Mouse (Mus musculus) MEL-GATA-1-ER (cell line): ENCODE data around the gene Ube4a.

Experiments
- DNase-seq: peaks from one replicate; pipeline ENCODE4 v3.0.0-alpha.2; 2012; ENCODE audit warnings: low read depth; ENCODE audit errors: extremely low read depth

Gene Ube4a

GRCm38 (mm10) chr9:44981676-44982075 lies 16.3 kb upstream of the Ube4a start, which contains the start of gene Cd3d:
TSS of gene Cd3d (plus strand) at chr9:44981786.
- DNase-seq, result no peak

DNA sequence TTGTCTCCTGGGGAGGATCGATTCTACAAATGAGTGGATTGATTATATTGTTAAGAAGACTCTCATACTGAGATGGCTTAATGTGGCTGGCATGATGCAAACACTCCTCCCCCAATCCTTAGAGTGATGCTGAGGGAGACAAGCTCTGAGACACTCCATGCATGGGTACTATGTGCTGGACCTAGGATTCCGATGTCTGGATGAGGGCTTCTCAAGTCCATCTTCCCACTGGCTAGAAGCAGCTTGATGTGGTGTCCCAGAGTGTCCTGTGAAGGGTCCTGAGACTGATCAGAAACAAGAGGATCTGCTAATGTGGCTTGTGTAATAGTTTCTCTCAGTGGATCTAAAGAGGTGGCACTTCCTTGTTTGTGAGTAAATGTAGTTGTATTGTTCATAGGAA lies 15.7 kb upstream of the Ube4a start:
- DNase-seq, result no peak

- DNase-seq, result no peak
Measured at GRCm38 (mm10) chr9:44980242-44980641, 14.8 kb upstream of the Ube4a start, which contains the start of gene Cd3g. TSS of gene Cd3g (minus strand) at chr9:44980431.

- no peak for DNase-seq
Measured at GRCm38 (mm10) chr9:44979806-44980205, 14.4 kb upstream of the Ube4a start.

GRCm38 (mm10) chr9:44977813-44978212 lies 12.4 kb upstream of the Ube4a start:
- no peak for DNase-seq

DNA sequence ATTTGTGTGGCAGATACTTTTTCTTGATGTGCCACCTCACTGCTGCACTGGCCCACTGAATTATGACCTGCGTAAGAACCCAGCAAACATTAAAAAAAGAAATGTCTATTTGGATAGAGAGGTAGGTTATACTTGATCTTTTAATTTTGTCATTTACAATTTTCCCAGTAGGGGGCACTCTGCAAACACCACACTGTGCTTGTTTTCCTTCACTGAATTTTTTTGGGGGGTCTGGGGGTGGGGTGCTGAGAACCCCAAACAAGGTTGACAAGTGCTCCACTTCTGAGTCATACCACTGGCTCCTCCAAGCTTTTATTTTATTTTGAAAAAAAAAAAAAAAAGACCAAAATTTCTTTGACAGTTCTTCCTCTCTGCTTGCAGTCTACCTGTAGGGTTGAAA lies 4.0 kb upstream of the Ube4a start:
- DNase-seq, result no peak

DNA sequence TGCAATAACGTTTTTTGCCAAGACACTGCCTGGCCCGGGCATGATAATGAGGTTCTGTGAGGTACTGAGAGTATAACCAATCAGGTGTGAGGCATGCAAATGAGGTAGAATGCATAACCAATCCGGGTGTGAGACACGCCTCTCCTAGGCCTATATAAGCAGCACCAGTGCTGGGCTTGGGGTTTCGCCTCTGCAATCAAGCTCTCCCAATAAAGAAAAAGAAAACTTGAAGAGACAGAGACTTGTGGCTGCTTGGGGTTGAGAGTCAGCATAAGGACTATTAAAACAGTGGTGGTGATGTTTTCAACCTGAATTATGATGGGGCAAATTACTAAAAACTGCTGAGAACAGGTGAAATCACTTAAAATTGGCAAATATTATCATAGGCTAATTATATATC lies 2.4 kb upstream of the Ube4a start:
- peak; percentile 39 for DNase-seq

- peak; percentile 87 for DNase-seq
Measured at GRCm38 (mm10) chr9:44966815-44967242, 1.4 kb upstream of the Ube4a start.

- DNase-seq, result peak; percentile 8
Measured at GRCm38 (mm10) chr9:44965833-44966466, 550 bp upstream of the Ube4a start.

GRCm38 (mm10) chr9:44954432-44954831 lies 11.0 kb downstream of the Ube4a start:
- no peak for DNase-seq

- DNase-seq, result no peak
Measured at GRCm38 (mm10) chr9:44947836-44948235, 17.6 kb downstream of the Ube4a start.

DNA sequence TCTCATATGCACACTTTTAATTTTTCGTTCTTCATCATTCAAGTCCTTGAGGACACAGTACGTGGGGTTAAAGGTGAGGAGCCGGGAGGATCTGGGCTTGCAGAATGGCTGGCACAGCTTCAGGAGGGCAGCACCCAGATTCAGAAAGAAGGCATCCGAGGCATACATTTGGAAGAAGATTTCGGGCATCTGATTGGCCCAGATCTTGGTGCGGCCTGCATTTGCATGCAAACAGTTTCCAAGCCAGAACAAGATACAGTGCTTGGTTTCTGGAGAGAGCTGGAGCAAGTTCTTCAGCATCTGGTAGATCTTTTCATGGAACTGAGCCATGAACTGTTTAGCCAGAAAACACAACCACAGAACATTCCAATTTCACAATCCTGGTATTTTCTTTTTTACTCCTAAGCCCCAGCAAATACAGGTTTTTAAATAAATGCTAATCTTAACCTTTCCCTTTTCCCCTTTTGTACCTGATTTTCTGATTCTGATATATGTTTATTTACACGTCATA lies 19.2 kb downstream of the Ube4a start:
- DNase-seq, result no peak

DNA sequence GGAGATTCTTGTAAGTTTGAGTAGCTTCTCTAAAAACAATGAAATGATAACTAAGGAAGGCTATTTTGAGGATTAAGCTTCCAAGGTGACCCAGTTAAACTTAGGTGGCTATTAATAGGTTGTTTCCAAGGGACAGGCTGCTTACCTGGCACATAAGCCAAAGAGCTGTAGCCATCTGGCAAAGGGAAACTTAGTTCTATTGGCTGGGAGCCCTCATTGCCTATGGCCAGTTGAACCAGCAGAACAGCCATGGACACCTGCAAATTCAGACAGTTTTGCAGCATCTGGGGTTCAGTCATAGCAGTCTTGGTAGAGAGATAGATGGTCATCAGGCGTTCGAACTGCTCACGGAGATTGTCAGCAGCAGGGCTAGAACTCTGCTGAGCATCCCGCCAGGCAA lies 23.0 kb downstream of the Ube4a start:
- DNase-seq, result no peak

DNA sequence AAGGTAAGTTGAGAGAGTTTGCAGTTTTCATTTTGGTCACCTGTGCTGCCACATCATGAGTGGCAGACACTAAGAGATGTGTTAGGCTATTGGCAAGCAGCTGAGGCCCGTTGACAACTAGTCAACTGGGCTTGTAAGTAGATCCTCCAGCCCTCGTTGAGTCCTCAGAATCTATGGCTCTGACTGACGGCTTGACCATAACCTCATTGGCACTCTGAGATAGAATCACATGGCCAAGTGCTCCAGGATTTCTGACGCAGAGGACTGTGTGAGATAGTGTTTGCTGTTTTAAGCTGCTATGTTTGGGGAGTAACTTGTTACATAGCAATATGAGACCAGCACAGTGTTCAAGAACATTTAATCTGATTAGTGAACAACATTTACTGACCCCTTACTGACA lies 23.6 kb downstream of the Ube4a start:
- no peak for DNase-seq

GRCm38 (mm10) chr9:44921543-44921942 lies 43.9 kb downstream of the Ube4a start:
- no peak for DNase-seq

- DNase-seq, result no peak
Measured at GRCm38 (mm10) chr9:44921123-44921468, 44.3 kb downstream of the Ube4a start.

- peak; percentile 96 for DNase-seq
Measured at GRCm38 (mm10) chr9:44920374-44921122, 44.9 kb downstream of the Ube4a start, which contains the start of gene Atp5l. TSS of gene Atp5l (minus strand) at chr9:44920742.

DNA sequence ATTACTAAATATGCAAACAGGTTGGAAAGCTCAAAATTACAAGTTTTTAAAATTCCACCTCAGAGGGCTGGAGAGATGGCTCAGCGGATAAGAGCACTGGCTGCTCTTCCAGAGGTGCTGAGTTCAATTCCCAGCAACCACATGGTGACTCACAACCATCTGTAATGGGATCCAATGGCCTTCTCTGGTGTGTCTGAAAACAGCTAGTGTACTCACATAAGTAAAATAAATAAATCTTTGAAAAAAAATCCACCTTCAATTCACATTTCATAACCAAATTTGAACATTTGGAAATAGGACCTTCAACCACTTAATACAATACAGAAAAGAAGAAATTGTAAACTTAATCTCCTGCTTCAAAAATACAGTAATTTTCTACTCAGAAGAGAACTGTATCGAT lies 45.8 kb downstream of the Ube4a start:
- DNase-seq, result no peak

DNA sequence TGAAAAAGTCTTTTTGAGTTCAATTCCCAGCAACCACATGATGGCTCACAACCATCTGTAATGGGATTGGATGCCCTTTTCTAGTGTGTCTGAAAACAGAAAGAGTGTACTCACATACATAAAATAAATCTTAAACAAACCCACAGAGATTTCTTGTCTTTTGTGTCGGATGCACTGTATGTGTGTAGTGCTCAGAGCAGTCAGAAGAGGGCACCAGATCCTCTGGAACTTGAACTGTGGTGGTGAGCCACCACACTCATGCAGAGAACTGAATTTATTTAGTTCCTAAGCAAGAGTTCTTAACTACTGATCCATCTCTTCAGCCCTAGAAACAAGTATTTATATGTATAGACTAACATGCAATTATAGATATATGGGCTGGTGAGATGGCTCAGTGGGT lies 49.2 kb downstream of the Ube4a start:
- DNase-seq, result no peak

GRCm38 (mm10) chr9:44914706-44915105 lies 50.7 kb downstream of the Ube4a start:
- no peak for DNase-seq

GRCm38 (mm10) chr9:44911365-44911764 lies 54.0 kb downstream of the Ube4a start:
- DNase-seq, result no peak

GRCm38 (mm10) chr9:44905620-44906019 lies 59.8 kb downstream of the Ube4a start:
- DNase-seq, result peak; percentile 61

GRCm38 (mm10) chr9:44904964-44905363 lies 60.4 kb downstream of the Ube4a start:
- DNase-seq, result no peak
